Mouse (Mus musculus) neural tube, embryonic 11.5 days (tissue): ENCODE data around the gene Vil1. TPM values are rescaled to one million over a fixed set of nuclear protein-coding genes. Genes with fewer than 3 reads are reported as not detected.

Experiments
- ATAC-seq: fragments of 200-750 bp; cut with Nextera tagmentation; 2 replicates; pipeline ENCODE4 v1.8.0; 2017; ENCODE audit warnings: moderate number of reproducible peaks, mild to moderate bottlenecking, moderate TSS enrichment, moderate library complexity; ENCODE audit not compliant: insufficient read depth, low FRiP score, low TSS enrichment
- DNase-seq: peaks from one replicate; pipeline ENCODE4 v3.0.0-alpha.2; 2015; ENCODE audit warnings: low spot score
- H3K27ac ChIP-seq: fragments of 300-500 bp; sonication (generic); 2 replicates; pipeline ENCODE4 v1.5.1; 2014; ENCODE audit warnings: low read depth, mild to moderate bottlenecking, low read length
- H3K27me3 ChIP-seq: fragments of 300-500 bp; sonication (generic); 2 replicates; pipeline ENCODE4 v1.6.1; 2014; ENCODE audit warnings: mild to moderate bottlenecking, low read length, mixed read lengths; ENCODE audit not compliant: control insufficient read depth, insufficient read depth
- H3K36me3 ChIP-seq: fragments of 300-500 bp; sonication (generic); 2 replicates; pipeline ENCODE4 v1.6.1; 2014; ENCODE audit warnings: mild to moderate bottlenecking, low read length, moderate library complexity, mixed read lengths; ENCODE audit not compliant: control insufficient read depth, insufficient read depth
- H3K4me1 ChIP-seq: fragments of 300-500 bp; sonication (generic); 2 replicates; pipeline ENCODE4 v1.6.1; 2014; ENCODE audit warnings: low read length, mixed read lengths; ENCODE audit not compliant: control insufficient read depth, insufficient read depth
- H3K4me2 ChIP-seq: fragments of 300-500 bp; sonication (generic); 2 replicates; pipeline ENCODE4 v1.6.1; 2014; ENCODE audit warnings: low read depth, mild to moderate bottlenecking, moderate library complexity
- H3K4me3 ChIP-seq: fragments of 300-500 bp; sonication (generic); 2 replicates; pipeline ENCODE4 v1.5.1; 2014; ENCODE audit warnings: low read depth, low read length
- H3K9ac ChIP-seq: fragments of 300-500 bp; sonication (generic); 2 replicates; pipeline ENCODE4 v1.6.1; 2014; ENCODE audit warnings: mild to moderate bottlenecking, low read length
- H3K9me3 ChIP-seq: fragments of 300-500 bp; sonication (generic); 2 replicates; pipeline ENCODE4 v1.6.1; 2016; ENCODE audit warnings: low read length; ENCODE audit not compliant: control insufficient read depth
- WGBS: fragments of 180-500 bp; shearing (Covaris S2); extraction: QIAGEN DNeasy Blood & Tissue Kit; methylation state at CpG from one replicate; pipeline ENCODE4 v1.1.7; 2014; 5-methylcytosine and 5-hydroxymethylcytosine counted together
- microRNA counts: library from miRNA; unstranded; fragments of <30 nt; microRNA quantifications from one replicate; lab custom pipeline; 2015
- microRNA-seq: library from miRNA; unstranded; fragments of <30 nt; microRNA quantifications from one replicate; pipeline ENCODE4, GENCODE M21; 2016
- polyA plus RNA-seq: library from polyadenylated mRNA; unstranded; fragments of >200 nt; fragmentation: Nextera tagmentation; extraction: Ambion mirVana; gene quantifications from 2 replicates; pipeline ENCODE4 v1.2.1, GENCODE M21; 2014

Vil1 gene
- polyA plus RNA-seq, 1 experiment from 2014 or later: 0.09 TPM

DNA sequence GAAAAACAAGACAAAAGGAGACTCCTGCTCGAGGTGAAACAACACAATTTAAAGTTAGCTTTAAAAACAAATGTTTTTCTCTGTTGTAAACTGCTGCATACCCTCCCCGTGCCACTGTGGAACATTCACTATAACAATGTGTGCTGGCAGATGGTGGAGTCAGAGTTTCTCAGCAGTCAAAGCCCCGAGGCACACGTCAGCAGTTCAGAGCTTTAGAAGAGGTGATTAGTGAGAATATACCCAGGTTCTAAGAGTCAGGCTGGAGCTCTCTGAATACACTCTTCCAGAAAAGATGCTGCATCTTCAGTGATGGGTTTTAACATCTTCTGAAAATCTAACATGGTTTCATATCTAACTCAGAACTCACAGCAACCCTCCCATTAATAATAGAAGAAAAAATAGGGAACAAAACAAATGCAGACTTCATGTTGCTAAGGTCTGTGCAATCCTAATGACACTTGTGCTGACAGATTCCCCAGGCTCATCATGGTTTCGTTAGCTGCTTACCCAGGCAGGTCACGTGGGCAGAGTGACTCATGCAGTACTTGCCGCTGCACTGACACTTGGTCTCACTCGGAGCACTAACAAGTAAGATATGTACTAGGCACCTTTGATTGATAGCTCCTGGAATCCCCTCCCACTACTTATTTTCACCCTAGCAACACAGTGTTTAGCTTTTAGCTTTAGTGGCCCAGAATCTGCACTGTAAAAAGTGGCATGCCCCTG, 28.7 kb downstream of the Vil1 start:
- ATAC-seq (no peak), DNase-seq (no peak)
- no peak overlapping the region for H3K4me3 ChIP-seq
- H3K9ac ChIP-seq: no peak overlapping the region
- H3K9me3 ChIP-seq: no peaks in the 10 kb centered on the region
- no peaks in the 10 kb centered on the region for H3K27me3 ChIP-seq
- peaks cover 5% of the 10 kb centered on the region for H3K36me3 ChIP-seq
- H3K4me1 ChIP-seq: no peaks in the 10 kb centered on the region
- H3K27ac ChIP-seq: no peak overlapping the region
- H3K4me2 ChIP-seq: no peak overlapping the region
- WGBS: 83% methylated on average over 8 of the region's 8 CpGs

GRCm38 (mm10) chr1:74439166-74439876, 30.1 kb downstream of the Vil1 start:
- 91% methylated on average over 19 of the region's 19 CpGs for WGBS
- peaks cover 5% of the 10 kb centered on the region for H3K36me3 ChIP-seq

GRCm38 (mm10) chr1:74444538-74444937, 35.4 kb downstream of the Vil1 start:
- H3K9me3 ChIP-seq: no peaks in the 10 kb centered on the region
- DNase-seq (no peak), ATAC-seq (no peak)
- no peak overlapping the region for H3K27ac ChIP-seq
- H3K36me3 ChIP-seq: peaks cover 8% of the 10 kb centered on the region
- no peak overlapping the region for H3K9ac ChIP-seq
- WGBS: 91% methylated on average over 2 of the region's 2 CpGs
- no peak overlapping the region for H3K4me2 ChIP-seq
- no peaks in the 10 kb centered on the region for H3K27me3 ChIP-seq
- no peak overlapping the region for H3K4me3 ChIP-seq
- H3K4me1 ChIP-seq: no peaks in the 10 kb centered on the region

More at GRCm38 (mm10) chr1:74439166-74439876, 30.1 kb downstream of the Vil1 start:
- no peaks in the 10 kb centered on the region for H3K9me3 ChIP-seq
- ATAC-seq (no peak), DNase-seq (no peak)
- H3K4me3 ChIP-seq: no peak overlapping the region
- H3K9ac ChIP-seq: no peak overlapping the region
- no peak overlapping the region for H3K27ac ChIP-seq
- H3K27me3 ChIP-seq: no peaks in the 10 kb centered on the region
- no peak overlapping the region for H3K4me2 ChIP-seq
- H3K4me1 ChIP-seq: no peaks in the 10 kb centered on the region

DNA sequence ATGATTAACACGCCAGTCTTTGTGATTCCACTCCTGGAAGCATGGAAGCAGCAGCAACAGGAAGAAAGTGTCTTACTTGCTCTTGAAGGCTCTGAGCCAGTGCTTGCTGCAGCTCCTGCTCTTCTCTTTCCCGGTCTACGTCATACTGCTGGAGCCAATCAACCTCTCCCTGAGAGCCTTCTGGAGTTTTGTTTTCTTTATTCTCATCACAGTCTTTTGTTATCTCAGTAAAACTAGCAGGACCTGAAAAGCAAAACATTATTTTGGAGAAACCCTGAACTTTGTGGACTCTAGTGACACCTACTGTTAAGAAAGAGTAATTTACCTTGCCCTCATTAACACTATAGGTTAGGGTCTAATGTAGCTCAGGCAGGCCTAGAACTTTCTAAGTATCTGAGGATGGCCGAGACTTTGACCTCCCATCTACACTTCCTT, 43.5 kb downstream of the Vil1 start:
- Histone ChIP-seq H3K9me3 (no peaks in the 10 kb centered on the region), H3K4me2 (no peak overlapping the region), H3K36me3 (peaks cover 10% of the 10 kb centered on the region), H3K27me3 (no peaks in the 10 kb centered on the region), H3K4me1 (no peaks in the 10 kb centered on the region), H3K4me3 (no peak overlapping the region), H3K9ac (no peak overlapping the region), H3K27ac (no peak overlapping the region)
- no peak for DNase-seq
- no peak for ATAC-seq
- WGBS: 75% methylated on average over 4 of the region's 4 CpGs

DNA sequence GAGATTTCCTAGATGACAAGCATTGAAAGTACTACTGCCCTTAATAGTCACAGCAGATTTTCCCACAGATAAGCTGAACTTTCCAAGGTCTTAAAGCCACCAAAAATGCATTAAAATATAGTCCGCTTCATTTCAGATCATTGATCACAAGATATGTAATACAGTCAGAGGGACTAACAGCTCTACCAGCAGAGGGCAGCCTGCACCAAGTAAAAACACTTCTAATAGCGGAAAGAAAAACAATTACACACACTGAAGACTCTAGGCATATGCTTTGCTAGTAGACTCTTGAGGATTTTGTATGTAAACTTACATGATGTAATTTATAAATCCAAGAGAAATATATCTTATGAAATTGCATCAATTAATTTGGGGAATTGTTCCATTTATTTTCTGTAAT, 51.1 kb downstream of the Vil1 start:
- Histone ChIP-seq H3K4me3 (no peak overlapping the region), H3K4me2 (no peak overlapping the region), H3K27me3 (no peaks in the 10 kb centered on the region), H3K9ac (no peak overlapping the region), H3K4me1 (no peaks in the 10 kb centered on the region), H3K27ac (no peak overlapping the region), H3K36me3 (no peaks in the 10 kb centered on the region; the same call in 1 of the 2 replicates), H3K9me3 (no peaks in the 10 kb centered on the region)
- 78% methylated on average over 2 of the region's 2 CpGs for WGBS
- ATAC-seq: no peak
- peak; percentile 22 for DNase-seq

MicroRNAs within 50 kb of the gene (microRNA counts, 519-probe panel; counts per million panel counts)
- 3,862 counts per million, percentile 73 among the panel's probes with 10 or more counts for microRNA mmu-miR-26b (lab: Ali Mortazavi, UCI)

Small RNAs within 50 kb of the gene (microRNA-seq; reads per million reads assigned to microRNA genes)
- gene Mir26b: 11,682 reads per million, percentile 97 among the genes with 10 or more reads in this experiment

Other genes with a start within 250 kb of the Vil1 start
- gene Cxcr1, start 214.7 kb upstream of the Vil1 start, polyA plus RNA-seq: not detected in 2 replicates
- gene Arpc2, start 173.3 kb upstream of the Vil1 start, polyA plus RNA-seq: 308 and 318 TPM in 2 replicates
- gene Gpbar1, start 130.8 kb upstream of the Vil1 start, polyA plus RNA-seq: 0.21 and 0.38 TPM in 2 replicates
- gene Aamp, start 124.6 kb upstream of the Vil1 start, polyA plus RNA-seq: 195 and 215 TPM in 2 replicates
- gene Pnkd, start 124.4 kb upstream of the Vil1 start, polyA plus RNA-seq: 104 and 107 TPM in 2 replicates
- gene Tmbim1, start 103.8 kb upstream of the Vil1 start, polyA plus RNA-seq: 8.3 and 8.5 TPM in 2 replicates
- 0.20 and 0.26 TPM in 2 replicates for gene Catip, start 47.3 kb upstream of the Vil1 start, polyA plus RNA-seq
- gene Slc11a1, start 34.2 kb upstream of the Vil1 start, polyA plus RNA-seq: 1.9 and 2.3 TPM in 2 replicates
- gene Ctdsp1, start 17.9 kb upstream of the Vil1 start, polyA plus RNA-seq: 41.5 and 43.5 TPM in 2 replicates
- gene Cnot9, start 96.7 kb downstream of the Vil1 start, polyA plus RNA-seq: 90.2 and 90.5 TPM in 2 replicates
- 0.72 and 1.3 TPM in 2 replicates for gene Plcd4, start 133.5 kb downstream of the Vil1 start, polyA plus RNA-seq
- gene Usp37, start 134.9 kb downstream of the Vil1 start, polyA plus RNA-seq: 40.4 and 42.6 TPM in 2 replicates
- 9.7 and 10.2 TPM in 2 replicates for gene Zfp142, start 178.9 kb downstream of the Vil1 start, polyA plus RNA-seq
- 20.3 and 21.2 TPM in 2 replicates for gene Bcs1l, start 178.9 kb downstream of the Vil1 start, polyA plus RNA-seq
- 9.0 and 9.4 TPM in 2 replicates for gene Rnf25, start 192.0 kb downstream of the Vil1 start, polyA plus RNA-seq
- gene Stk36, start 192.1 kb downstream of the Vil1 start, polyA plus RNA-seq: 17.2 and 23.3 TPM in 2 replicates